Mouse (Mus musculus) effector memory CD4-positive, alpha-beta T cell, adult 7 months (primary cell): Measurements from ENCODE around the gene Olfr876. TPM values are rescaled to one million over a fixed set of nuclear protein-coding genes. Genes with fewer than 3 reads are reported as not detected.

Experiments
- polyA plus RNA-seq: library from polyadenylated mRNA; unstranded; fragments of 100-300 nt; shearing (Covaris generic); gene quantifications from one replicate; pipeline ENCODE4 v1.2.1, GENCODE M21; 2017

The Olfr876 gene
- 0.62 TPM for polyA plus RNA-seq

GRCm38 (mm10) chr9:37802731-37803130 is at the start of gene Olfr876:
Gene Olfr876, plus strand, starts transcription at chr9:37803031.

GRCm38 (mm10) chr9:37771759-37772158 is 31.1 kb upstream of the Olfr876 start, which contains the start of gene Olfr875:
Gene Olfr875, plus strand, starts transcription at chr9:37771857.

GRCm38 (mm10) chr9:37853969-37854368 is 51.1 kb downstream of the Olfr876 start, which contains the start of gene Olfr877:
Gene Olfr877, plus strand, starts transcription at chr9:37854269.

Other genes starting within 250 kb of the Olfr876 start
- 11.1 TPM for gene Siae, start 247.3 kb upstream of the Olfr876 start, polyA plus RNA-seq
- not detected for gene Spa17, start 189.3 kb upstream of the Olfr876 start, polyA plus RNA-seq
- 141 TPM for gene Tbrg1, start 145.7 kb upstream of the Olfr876 start, polyA plus RNA-seq
- 0.44 TPM for gene Panx3, start 133.8 kb upstream of the Olfr876 start, polyA plus RNA-seq
- 0.27 TPM for gene Olfr160, start 86.8 kb upstream of the Olfr876 start, polyA plus RNA-seq
- not detected for gene Olfr874, start 57.9 kb upstream of the Olfr876 start, polyA plus RNA-seq
- gene Olfr875, start 31.2 kb upstream of the Olfr876 start, polyA plus RNA-seq: not detected
- 0.13 TPM for gene Olfr877, start 51.2 kb downstream of the Olfr876 start, polyA plus RNA-seq
- 0.15 TPM for gene Olfr145, start 93.7 kb downstream of the Olfr876 start, polyA plus RNA-seq
- gene Olfr878, start 114.8 kb downstream of the Olfr876 start, polyA plus RNA-seq: 0.26 TPM
- gene Olfr881, start 188.8 kb downstream of the Olfr876 start, polyA plus RNA-seq: 0.29 TPM
- not detected for gene Olfr883, start 222.8 kb downstream of the Olfr876 start, polyA plus RNA-seq
- gene Olfr884, start 243.5 kb downstream of the Olfr876 start, polyA plus RNA-seq: not detected